In genomic region chr6:54591778-54592177, GRCm38 (mm10) we compare ENCODE assay signal across 8 mouse cellular contexts. TPM values are rescaled to one million over a fixed set of nuclear protein-coding genes. Genes with fewer than 3 reads are reported as not detected.
DNase-seq lines count a peak whose midpoint lies in the region; ATAC-seq lines count a peak whose summit lies in the region.

No protein-coding gene starts in this region.

- H3K9ac ChIP-seq in heart, embryonic 15.5 days: 0 out of 2 replicates have a peak overlapping the region, but pooled peaks have one; percentile 9
- H3K9ac ChIP-seq in liver, embryonic 15.5 days: no peak overlapping the region
- H3K9ac ChIP-seq in neural tube, embryonic 14.5 days (replicated peaks; ENCODE audit: low read depth, low read length): no peak overlapping the region

- DNase-seq in heart, adult 18-20 months: peak; percentile 32 to 43
- DNase-seq in heart, postnatal 4 days: no peak
- no peak for DNase-seq in adrenal gland, adult 2 months
- DNase-seq in embryo, embryonic 10.5 days (ENCODE audit: low spot score): no peak
- no peak for DNase-seq in embryo, embryonic 11 days

- peak overlapping the region; percentile 31 for H3K4me3 ChIP-seq in heart, embryonic 15.5 days
- no peak overlapping the region for H3K4me3 ChIP-seq in liver, embryonic 15.5 days (replicated peaks)
- H3K4me3 ChIP-seq in neural tube, embryonic 14.5 days (ENCODE audit: low read depth, low read length): peak overlapping the region; percentile 12; the same call in 1 of the 2 replicates

- peaks cover 36% of the 10 kb centered on the region for H3K4me1 ChIP-seq in heart, embryonic 15.5 days (replicated peaks)
- H3K4me1 ChIP-seq in liver, embryonic 15.5 days (replicated peaks): peaks cover 41% of the 10 kb centered on the region
- H3K4me1 ChIP-seq in neural tube, embryonic 14.5 days (ENCODE audit: control insufficient read depth, insufficient read depth, low read length): peaks cover 15% of the 10 kb centered on the region; the same call in 1 of the 2 replicates

- peak overlapping the region; percentile 89 for H3K4me2 ChIP-seq in heart, embryonic 15.5 days
- peak overlapping the region; percentile 9; the same call in 1 of the 2 replicates for H3K4me2 ChIP-seq in liver, embryonic 15.5 days
- peak overlapping the region; percentile 35; the same call in 1 of the 2 replicates for H3K4me2 ChIP-seq in neural tube, embryonic 14.5 days (ENCODE audit: low read depth, low read length)

- H3K36me3 ChIP-seq in heart, embryonic 15.5 days: no peaks in the 10 kb centered on the region
- H3K36me3 ChIP-seq in liver, embryonic 15.5 days (replicated peaks): no peaks in the 10 kb centered on the region
- H3K36me3 ChIP-seq in neural tube, embryonic 14.5 days (ENCODE audit: control insufficient read depth, insufficient read depth, low read length): no peaks in the 10 kb centered on the region

- no peaks in the 10 kb centered on the region for H3K9me3 ChIP-seq in heart, embryonic 15.5 days (replicated peaks)
- no peaks in the 10 kb centered on the region for H3K9me3 ChIP-seq in liver, embryonic 15.5 days (replicated peaks)
- H3K9me3 ChIP-seq in neural tube, embryonic 14.5 days (ENCODE audit: control insufficient read depth, low read length): no peaks in the 10 kb centered on the region

- H3K27ac ChIP-seq in heart, embryonic 15.5 days: no peak overlapping the region
- no peak overlapping the region for H3K27ac ChIP-seq in liver, embryonic 15.5 days (replicated peaks)
- no peak overlapping the region for H3K27ac ChIP-seq in neural tube, embryonic 14.5 days (ENCODE audit: low read depth, low read length)

- WGBS in heart, embryonic 15.5 days: 34% methylated on average over 6 of the region's 6 CpGs
- 50% methylated on average over 6 of the region's 6 CpGs for WGBS in liver, embryonic 15.5 days (ENCODE audit: insufficient replicate concordance)
- 47% methylated on average over 6 of the region's 6 CpGs for WGBS in neural tube, embryonic 14.5 days

- ATAC-seq in heart, embryonic 15.5 days (replicated peaks; ENCODE audit: insufficient number of reproducible peaks, insufficient read depth, low FRiP score, low read depth): no peak
- no peak for ATAC-seq in liver, embryonic 15.5 days (ENCODE audit: insufficient read depth)
- no peak for ATAC-seq in neural tube, embryonic 14.5 days (ENCODE audit: low read depth)

- no peaks in the 10 kb centered on the region for H3K27me3 ChIP-seq in heart, embryonic 15.5 days
- peaks cover 18% of the 10 kb centered on the region for H3K27me3 ChIP-seq in liver, embryonic 15.5 days
- H3K27me3 ChIP-seq in neural tube, embryonic 14.5 days (ENCODE audit: control insufficient read depth, insufficient read depth, low read length): peaks cover 2% of the 10 kb centered on the region; the same call in 1 of the 2 replicates

RNA-seq across cellular contexts. Expression of gene Plekha8, which starts 3.1 kb away (rescaled TPM):
- total RNA-seq in heart, adult 18-20 months (2021): 1 to 10 TPM; 9.1 to 9.9 TPM
- 10 to 100 TPM; 12.5 to 13.4 TPM for total RNA-seq in heart, postnatal 4 days (2021)
- 4.9 and 5.1 TPM in 2 replicates for polyA plus RNA-seq in heart, embryonic 15.5 days (2015; fragmentation: Nextera tagmentation; extraction: Ambion mirVana)
- polyA plus RNA-seq in liver, embryonic 15.5 days (2015; fragmentation: Nextera tagmentation; extraction: Ambion mirVana): 2.6 and 2.8 TPM in 2 replicates
- polyA plus RNA-seq in neural tube, embryonic 14.5 days (2014; fragmentation: Nextera tagmentation; extraction: Ambion mirVana): 12.2 and 13.3 TPM in 2 replicates
- total RNA-seq in adrenal gland, adult 2 months (2021): 10 to 100 TPM; 17.8 to 18.0 TPM
- 2.6 and 2.8 TPM in 2 replicates for polyA plus RNA-seq in adrenal gland, adult 2 months (2012; rRNA removed)

RNA-seq across cellular contexts. Expression of gene Fkbp14, which starts 5.3 kb away (rescaled TPM):
- total RNA-seq in heart, adult 18-20 months (2021): 10 to 100 TPM in 1 of 2 experiments, 1 to 10 TPM in 1; 8.9 to 11.6 TPM
- total RNA-seq in heart, postnatal 4 days (2021): 10 to 100 TPM; 14.4 to 17.0 TPM
- polyA plus RNA-seq in heart, embryonic 15.5 days (2015; fragmentation: Nextera tagmentation; extraction: Ambion mirVana): 22.2 and 26.4 TPM in 2 replicates
- polyA plus RNA-seq in liver, embryonic 15.5 days (2015; fragmentation: Nextera tagmentation; extraction: Ambion mirVana): 4.7 and 5.0 TPM in 2 replicates
- 9.1 and 14.6 TPM in 2 replicates for polyA plus RNA-seq in neural tube, embryonic 14.5 days (2014; fragmentation: Nextera tagmentation; extraction: Ambion mirVana)
- 10 to 100 TPM; 14.9 to 28.4 TPM for total RNA-seq in adrenal gland, adult 2 months (2021)
- polyA plus RNA-seq in adrenal gland, adult 2 months (2012; rRNA removed): 2.1 and 2.8 TPM in 2 replicates

RNA-seq across cellular contexts. Expression of gene Scrn1, which starts 25.5 kb away (rescaled TPM):
- 1 to 10 TPM; 5.0 to 5.9 TPM for total RNA-seq in heart, adult 18-20 months (2021)
- total RNA-seq in heart, postnatal 4 days (2021): 10 to 100 TPM in 1 of 2 experiments, 1 to 10 TPM in 1; 7.4 to 10.5 TPM
- 7.1 and 7.6 TPM in 2 replicates for polyA plus RNA-seq in heart, embryonic 15.5 days (2015; fragmentation: Nextera tagmentation; extraction: Ambion mirVana)
- polyA plus RNA-seq in liver, embryonic 15.5 days (2015; fragmentation: Nextera tagmentation; extraction: Ambion mirVana): 0.31 and 0.41 TPM in 2 replicates
- polyA plus RNA-seq in neural tube, embryonic 14.5 days (2014; fragmentation: Nextera tagmentation; extraction: Ambion mirVana): 109 and 110 TPM in 2 replicates
- total RNA-seq in adrenal gland, adult 2 months (2021): 10 to 100 TPM; 31.4 to 53.7 TPM
- 7.7 and 9.6 TPM in 2 replicates for polyA plus RNA-seq in adrenal gland, adult 2 months (2012; rRNA removed)

Comparison
In these comparisons a context has a peak if more than half of its experiments do, and no peak if none do; other contexts are left out.
1. DNase-seq: peak in heart, adult 18-20 months (2 of 2); none in heart, postnatal 4 days (single experiment), adrenal gland, adult 2 months (single experiment), embryo, embryonic 10.5 days (single experiment) and embryo, embryonic 11 days (single experiment).
2. H3K4me2 ChIP-seq: peak in every context shown above with its lines; median percentile 89 in heart, embryonic 15.5 days; 35 in neural tube, embryonic 14.5 days; 9 in liver, embryonic 15.5 days.
3. RNA of gene Scrn1, which starts 25.5 kb away (polyA plus RNA-seq): 109 to 110 TPM in neural tube, embryonic 14.5 days; 7.7 to 9.6 TPM in adrenal gland, adult 2 months, 7.1 to 7.6 TPM in heart, embryonic 15.5 days and 0.31 to 0.41 TPM in liver, embryonic 15.5 days; every median in the first group is over 10 times any median in the second.